Mouse (Mus musculus) gastrocnemius, adult 8-10 months (tissue): Measurements from ENCODE around the gene Herc3. TPM values are rescaled to one million over a fixed set of nuclear protein-coding genes. Genes with fewer than 3 reads are reported as not detected.
"Not testable (repeated sequence)": the region's sequence is repeated elsewhere in the genome, so short reads cannot be mapped to it uniquely, and the experiment has no call there.

Source experiments
- DNase-seq, 2 experiments: peaks; one replicate each; pipeline ENCODE4 v3.0.0; 2022; ENCODE audit warnings: low spot score in 2 of 2
- total RNA-seq, 4 experiments: library from RNA; stranded (reverse); gene quantifications; 2 replicates each; pipeline ENCODE4 v1.2.4; 2022

The Herc3 gene
- total RNA-seq, 4 experiments from 2014 or later, result 20.6 to 60.0 (median 34.2) TPM

DNA sequence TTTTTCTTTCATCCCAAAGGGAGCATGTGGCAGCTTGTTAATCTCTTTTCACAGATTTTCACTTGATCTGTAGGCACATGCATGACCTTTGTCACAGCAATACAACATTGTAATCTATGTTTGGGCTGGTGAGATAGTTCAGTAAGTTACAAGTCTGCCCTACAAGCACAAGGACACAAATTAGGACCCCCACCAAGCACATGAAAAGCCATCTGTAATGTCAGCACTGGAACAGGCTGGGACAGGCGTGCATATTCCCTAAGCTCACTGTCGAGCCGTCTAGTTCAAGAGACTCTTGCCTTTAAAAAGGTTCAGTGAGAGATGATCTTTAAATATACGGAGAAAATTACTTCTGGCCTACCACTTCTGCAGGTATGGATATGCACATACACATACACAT lies 28.3 kb downstream of the Herc3 start:
- no peak for DNase-seq

DNA sequence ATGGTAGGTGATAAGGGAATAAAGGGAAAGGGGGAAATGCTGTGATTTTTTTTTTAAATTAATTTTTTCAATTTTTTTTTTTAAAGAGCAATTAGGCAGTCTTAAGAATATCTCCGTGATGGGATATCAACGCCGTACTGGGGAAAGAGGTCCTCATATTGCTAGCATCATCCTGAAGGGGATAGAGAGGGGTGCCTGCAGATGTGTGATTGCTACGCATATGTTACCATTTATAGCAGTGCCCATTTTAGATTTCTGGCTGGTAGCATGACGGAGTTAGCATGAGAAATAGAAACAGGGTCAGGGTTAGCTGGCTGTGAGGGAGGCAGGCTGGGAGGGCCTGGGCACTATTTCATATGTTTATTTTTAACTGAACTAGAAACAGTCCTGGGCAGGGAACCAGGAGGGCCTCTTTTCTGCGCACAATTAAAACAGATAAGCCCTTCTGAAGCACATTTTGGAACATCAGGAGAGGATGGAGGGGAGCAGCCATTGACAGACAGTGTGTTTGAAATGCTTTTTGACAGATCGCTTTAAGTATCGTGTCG lies 31.3 kb downstream of the Herc3 start:
- peak; percentile 47 to 61 for DNase-seq

DNA sequence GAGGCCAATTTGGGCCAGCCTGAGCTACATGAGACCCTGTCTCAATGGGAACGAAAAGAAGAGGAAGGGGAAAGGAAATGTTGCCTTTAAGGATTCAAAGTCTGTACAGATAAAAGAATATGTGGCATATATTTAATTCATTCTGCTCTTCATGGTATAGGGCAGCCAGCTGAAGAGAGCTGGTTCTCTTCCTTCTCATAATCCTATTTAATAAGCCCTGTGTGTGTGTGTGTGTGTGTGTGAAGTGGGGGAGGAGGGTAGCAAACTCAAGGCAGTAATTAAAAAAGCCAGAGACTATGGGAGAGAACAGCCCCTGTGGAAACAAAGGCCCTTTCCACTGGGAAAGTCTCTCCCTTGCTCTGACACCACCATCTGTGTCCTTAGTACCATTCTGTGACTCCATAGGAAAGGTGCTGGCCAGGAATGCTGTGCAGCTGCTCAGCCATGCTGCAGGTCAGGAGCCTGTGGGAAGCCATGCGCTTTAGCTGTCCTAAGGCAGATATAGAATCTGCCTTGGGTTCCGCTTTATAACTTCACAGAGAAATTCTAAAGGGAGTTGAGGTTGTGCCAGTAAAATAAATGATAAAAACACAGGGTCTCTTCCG lies 32.5 kb downstream of the Herc3 start:
- DNase-seq, result no peak

DNA sequence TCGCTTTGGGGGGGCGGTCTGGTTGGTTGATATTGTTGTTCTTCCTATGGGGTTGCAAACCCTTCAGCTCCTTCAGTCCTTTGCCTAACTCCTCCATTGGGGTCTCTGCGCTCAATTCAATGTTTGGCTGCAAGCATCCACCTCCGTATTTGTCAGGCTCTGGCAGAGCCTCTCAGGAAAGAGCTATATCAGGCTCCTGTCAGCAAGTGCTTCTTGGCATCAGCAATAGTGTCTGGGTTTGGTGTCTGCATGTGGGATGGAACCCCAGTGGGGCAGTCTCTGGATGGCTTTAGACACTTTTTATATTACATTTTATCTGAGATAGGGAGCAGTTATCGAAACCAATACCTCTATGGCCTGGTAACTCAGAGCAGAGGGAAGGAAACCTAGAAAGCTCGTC lies 36.6 kb downstream of the Herc3 start:
- DNase-seq, result not testable (repeated sequence)

DNA sequence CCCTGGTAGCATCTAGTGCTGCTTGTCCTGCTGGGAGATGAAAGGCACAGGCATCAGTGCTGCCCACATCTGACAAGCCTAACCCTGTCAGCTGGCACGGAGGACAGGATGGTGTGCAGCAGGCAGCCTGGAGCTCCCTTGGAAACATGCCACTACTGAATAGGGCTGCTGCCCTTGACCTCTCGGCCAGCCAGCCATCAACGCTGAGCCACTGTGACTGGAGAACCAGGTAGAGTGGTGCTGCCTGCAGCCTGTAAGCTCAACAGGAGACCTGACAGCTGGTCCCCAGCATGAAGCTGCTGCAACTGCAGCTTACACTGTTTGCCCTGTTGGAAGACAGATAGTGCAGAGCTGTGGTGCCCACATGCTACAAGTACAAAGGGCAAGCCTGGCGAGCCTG lies 48.3 kb downstream of the Herc3 start:
- DNase-seq, result no peak

DNA sequence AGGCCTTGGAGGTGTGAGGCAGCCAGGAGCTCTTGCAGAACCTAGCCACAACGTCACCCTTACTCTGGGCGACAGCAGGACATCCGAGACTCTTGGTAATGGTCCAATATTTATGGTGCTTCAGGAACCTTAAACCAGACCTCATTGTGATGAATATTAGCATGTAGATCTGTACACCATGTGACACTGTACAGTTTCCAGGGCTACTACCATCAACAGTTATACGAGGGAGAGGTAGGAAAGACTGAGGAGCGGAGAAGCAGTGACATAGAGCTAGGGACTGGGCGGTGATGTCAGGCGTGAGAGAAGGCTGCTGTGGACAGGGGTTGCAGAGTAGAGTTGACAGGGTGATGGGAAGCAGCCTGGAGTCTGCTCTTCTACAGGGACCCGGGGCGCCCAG lies 48.7 kb downstream of the Herc3 start:
- DNase-seq, result no peak

DNA sequence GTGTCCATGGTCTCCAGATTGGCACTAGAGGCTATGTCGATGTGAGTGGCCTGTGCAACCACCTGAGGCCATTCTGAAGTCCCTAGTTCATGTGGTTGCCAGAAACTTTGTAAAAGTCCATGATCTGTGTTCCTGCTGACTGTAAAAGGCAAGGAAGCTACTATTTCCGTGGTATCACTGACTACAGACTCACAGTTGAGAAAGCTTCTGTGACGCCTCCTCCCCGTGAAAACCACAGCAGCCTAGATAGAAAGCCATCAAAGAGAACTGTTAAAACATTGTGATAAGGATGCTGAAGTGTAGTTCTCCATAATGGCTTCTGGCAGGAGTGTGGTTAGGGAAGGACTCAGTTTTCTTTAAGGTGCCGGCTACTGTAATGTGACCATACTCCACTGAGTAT lies 49.6 kb downstream of the Herc3 start:
- DNase-seq, result no peak

DNA sequence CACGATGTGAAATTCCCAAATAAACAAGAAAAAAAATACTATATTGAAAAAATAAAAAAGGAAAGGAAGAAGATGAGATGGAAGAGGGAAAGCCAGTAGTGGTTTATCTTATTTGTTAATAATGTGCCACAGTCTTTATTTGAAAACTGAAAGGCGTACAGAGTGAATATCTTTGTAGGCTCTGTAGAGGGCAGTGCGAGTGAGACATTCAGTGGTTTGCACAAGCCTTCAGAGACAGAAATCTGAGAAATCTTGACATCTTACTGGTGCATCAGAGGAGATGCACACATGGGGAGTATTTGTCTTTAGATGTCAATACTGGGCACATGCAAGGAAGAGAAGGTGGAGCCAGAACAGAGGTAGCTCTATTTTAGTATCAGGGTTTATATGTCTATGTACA lies 50.1 kb downstream of the Herc3 start:
- no peak for DNase-seq

DNA sequence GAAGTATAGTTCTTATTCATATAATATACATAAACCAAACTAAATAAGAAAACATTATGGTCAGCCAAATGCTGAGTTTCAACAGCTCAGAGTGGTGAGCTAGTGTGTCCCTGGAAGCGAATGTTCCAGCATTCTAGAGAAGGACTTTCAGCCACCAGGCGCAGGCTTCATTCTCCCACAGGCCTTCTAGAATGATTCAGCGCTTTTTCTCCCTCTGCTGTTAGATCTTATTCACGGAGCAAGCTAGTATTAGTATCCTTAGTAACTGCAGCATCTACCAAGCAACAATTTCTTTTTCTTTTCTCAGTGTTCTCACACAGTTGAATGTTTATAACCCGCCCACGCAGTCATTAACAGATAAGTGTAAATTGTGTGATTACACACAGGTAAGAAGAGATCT lies 51.0 kb downstream of the Herc3 start:
- no peak for DNase-seq

DNA sequence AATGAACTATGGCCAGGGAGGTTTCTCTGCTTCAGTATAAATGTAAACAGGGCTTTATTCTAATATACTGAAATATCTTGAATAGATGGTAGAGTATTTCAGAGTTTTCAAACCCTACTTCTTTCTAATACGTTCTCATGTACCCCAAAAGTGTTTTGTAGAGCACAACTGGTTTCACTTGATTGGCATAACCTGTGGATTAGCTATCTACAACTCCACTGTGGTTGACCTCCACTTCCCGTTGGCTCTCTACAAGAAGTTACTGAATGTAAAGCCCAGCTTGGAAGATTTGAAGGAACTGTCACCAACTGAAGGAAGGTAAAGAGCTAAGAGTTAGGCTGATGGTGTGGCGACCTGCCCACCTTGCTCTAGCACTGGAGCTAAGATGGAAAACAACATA lies 58.7 kb downstream of the Herc3 start:
- DNase-seq, result no peak

DNA sequence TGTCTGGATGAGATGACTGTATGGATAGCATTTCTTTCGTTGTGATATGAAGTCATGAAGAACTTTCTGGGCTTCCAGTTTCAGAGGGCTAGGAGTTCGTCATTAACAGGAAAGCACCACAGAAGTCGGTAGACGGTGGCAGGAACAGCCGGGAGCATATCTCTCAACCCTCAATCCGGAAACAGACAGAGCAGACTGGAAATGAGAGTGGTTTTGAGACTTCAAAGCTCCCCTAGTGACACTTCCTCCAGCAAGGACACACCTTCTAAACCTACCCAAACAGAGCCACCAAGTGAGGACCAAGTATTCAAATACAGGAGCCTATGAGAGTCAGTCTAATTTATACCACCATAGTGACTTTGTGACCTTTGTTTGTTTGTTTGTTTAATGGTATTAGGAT lies 62.0 kb downstream of the Herc3 start:
- no peak for DNase-seq

DNA sequence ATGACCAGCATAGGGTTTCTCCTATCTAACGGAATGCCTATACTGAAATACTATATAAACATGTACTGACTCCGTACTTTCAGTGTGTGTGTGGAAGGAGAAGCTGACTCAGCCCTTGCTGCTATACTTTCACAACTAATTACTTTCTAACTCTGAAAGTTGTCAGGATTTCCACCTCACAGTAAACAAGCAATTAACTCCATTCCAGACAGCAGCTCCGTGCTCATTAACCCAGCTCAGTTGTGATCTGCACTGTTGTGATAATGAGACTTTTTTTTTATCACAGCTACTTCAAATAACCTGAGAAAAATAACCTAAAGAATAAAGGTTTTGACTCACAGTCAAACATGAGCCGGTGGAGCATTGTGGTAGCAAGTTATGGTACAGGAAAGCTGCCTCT lies 63.7 kb downstream of the Herc3 start:
- DNase-seq, result no peak

DNA sequence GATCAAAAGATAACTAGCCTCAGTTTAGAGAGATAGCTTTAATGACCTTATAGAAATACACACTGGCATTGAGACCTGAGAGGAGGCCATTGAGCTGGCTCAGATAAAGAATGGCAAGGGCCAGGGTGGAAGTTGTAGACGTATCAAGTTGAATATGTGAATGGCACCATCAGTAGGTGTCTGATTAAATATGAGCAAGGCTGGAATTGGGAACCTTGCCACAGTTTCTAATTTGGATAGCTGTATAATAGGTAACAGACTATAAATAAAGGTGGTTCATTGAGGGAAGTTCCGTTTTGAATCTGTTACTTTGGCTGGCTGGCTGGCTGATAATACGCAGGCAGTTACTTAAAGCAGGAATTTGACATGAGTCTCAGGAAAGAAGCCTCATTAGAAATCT lies 65.4 kb downstream of the Herc3 start:
- DNase-seq, result no peak

DNA sequence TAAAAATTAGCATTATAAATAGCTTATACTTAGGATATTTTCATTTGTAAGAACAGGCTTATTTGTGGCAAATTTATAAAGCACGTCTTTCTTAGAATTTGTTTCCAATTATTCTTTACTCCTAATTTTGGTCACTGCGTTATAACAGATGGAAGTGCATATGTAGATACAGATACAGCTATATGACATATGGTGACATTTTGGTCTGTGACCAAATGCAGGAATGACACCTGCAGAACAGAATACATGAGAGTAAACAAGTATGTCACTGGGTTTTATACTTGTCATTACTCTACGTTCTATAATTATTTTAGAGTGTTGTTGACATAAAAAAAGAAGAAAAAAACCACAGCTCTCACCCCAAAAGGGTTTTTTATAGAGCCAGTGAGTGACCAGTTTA lies 67.8 kb downstream of the Herc3 start:
- no peak for DNase-seq

DNA sequence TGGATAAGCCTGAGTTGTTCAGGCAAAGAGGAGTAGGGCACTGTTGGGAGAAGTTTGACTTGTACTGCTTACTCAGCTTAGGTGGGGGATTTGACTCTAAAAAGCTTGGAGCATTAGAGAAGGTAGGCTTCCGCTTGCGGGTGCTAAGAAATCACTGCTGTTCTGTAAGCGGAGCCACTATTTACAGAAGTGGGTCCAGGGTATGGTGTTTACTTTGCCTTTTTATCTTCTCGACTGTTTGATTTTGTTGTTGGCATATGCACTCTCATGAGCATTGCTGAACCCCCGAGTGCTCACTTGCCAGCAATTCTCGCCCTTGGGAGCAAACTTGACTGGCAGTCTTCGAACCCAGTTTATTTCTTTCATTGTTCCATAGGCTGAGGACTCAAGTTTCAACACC lies 69.3 kb downstream of the Herc3 start:
- no peak for DNase-seq

DNA sequence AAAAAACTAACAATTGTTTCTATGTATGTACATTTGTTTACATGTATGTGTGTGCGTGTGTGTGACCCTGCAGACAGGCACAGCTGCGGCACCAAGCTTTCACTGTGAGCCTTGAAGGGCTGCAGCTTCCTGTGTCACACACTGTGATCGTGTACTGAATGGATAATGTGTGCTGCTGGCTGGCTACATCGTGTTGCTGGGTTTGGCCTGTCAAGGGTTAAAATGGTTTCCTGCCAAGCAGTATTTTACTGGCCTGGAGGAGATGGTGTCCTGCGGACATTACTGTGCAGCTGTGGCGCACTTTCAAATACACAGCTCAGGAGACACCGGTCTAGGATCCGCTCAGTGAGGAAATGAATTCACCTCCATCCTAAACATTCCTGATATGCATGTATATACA lies 71.9 kb downstream of the Herc3 start:
- no peak for DNase-seq

DNA sequence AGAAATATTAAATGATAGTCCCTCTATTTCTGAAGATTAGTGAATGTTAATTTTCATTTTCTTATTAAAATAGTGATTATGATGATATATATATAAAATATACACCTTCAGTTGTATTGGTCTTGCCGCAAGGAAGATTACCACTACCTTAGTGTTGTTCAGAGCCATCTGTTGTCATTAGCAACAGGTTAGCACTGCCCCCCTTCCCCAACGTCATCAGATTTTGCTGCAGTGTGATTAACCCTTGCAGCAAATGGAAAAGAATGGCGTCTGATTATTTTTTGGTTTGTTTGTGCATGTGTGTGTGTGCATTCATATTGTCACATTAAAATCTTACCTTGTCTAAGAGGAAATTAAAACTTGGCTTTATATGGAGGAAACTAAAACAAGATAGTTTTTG lies 73.3 kb downstream of the Herc3 start:
- no peak for DNase-seq

DNA sequence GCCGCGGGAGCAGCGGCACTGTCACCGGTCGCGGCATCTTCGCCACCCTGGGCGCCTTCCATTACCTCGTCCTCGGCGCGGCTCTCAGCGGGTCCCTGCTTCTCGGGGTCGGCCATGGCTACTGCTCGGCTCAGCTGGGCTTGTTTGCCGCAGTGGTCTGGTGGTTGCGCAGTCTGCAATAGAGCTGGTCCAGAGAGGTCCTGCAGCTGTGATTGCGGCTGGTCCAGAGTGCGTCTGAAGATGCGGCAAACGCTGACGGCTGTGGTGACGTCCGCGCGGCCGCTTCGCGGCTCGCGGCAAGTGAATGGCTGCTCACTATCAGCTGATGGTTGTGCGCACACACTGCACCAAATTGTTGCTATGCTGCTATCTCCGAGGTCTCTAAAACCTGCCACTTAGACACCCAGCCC lies 75.6 kb downstream of the Herc3 start, which contains the start of gene Nap1l5:
TSS of gene Nap1l5 (minus strand) at position 225 of the 410 bp plus-strand sequence.
- DNase-seq, result no peak

DNA sequence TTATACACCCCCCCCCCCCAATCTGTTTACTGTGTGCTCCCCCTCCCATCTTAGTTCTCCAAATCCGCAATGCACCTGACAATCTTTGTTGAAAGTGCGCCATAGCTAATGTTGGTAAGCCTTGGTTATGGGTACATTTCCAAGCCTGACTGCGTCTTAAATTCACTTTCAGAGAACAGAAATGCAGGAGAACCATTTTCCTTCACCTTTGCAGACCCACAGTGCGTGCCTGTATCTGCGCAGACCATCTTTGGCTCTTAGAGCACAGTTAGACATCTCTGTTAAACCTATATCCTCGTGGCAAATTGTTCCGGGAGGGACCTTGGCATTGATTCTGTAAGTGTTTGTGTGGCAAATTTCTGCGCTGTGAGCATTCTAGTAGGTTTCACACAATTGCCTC lies 76.1 kb downstream of the Herc3 start:
- DNase-seq, result no peak

DNA sequence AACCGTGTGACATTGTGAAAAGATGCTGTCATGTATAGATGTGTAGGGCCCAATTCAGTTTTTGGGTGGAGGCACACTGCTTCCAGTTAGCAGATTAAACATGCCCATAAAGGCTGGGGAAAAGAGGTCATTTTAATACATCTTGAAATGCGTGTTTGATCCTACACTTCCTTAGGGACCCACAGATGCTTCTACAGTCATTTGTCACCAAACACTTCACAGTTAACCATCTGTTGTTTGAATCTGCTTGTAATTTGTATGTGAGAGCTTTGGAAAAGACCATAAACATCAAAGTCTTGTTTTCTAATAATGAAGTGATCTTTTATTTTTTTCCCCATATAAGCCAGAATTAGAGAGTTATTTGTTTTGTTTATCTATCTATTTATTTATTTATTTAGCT lies 76.5 kb downstream of the Herc3 start:
- DNase-seq, result no peak

DNA sequence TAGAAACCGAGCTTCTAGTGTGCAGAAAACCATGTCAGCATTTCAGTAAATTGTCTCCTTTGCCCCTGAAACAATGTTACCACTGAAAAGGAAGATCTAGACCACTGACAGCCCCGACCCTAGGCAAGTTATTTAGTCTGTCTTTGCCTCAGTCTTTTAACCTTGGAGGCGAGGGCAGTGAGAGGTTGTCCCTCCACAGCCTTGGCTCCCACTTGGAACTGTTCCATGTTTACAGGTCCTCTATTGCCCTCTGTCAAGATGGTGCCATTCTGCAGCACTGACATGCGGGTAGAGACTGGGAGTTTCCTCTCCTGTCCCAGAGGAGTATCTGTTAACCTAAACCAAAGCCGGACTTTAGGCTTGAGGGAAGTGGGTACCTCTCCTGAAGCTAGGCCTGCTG lies 81.6 kb downstream of the Herc3 start:
- no peak for DNase-seq

DNA sequence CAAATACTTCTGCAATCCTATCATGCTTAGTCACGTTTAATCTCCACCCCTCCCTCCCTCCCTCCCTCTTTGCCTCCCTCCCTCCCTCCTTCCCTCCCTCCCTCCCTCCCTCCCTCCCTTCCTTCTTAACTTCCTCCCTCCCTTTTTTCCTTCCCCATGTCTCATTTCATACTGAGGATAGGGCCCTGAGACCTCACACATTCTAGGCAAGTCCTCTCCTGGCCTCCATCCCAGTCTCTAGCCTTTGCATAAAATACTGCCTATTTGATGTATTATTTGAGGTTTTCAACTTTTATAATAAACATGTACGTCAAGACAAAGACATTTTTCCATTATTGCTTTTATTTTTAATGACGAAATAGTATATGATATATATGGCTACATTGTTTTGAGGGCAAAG lies 82.3 kb downstream of the Herc3 start:
- DNase-seq, result no peak

DNA sequence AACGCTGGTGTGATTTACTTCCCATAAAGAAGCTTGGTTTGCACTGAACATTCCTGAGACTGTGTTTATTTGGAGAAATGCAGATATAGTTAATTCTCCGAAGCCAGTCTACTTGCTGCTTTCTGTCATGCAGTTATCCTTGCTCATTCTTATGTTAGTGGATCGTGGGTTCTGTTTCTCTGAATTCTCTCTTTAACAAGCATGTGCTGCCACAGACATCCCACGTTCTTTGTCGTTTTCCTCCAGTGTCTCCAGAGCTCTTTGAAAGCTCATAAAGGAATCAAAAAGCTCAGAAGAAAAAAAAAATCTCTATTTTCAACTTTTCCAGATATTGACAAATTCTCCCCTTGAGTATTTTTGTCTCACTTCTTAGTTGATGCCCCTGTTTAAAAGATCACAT lies 82.7 kb downstream of the Herc3 start:
- DNase-seq, result no peak

DNA sequence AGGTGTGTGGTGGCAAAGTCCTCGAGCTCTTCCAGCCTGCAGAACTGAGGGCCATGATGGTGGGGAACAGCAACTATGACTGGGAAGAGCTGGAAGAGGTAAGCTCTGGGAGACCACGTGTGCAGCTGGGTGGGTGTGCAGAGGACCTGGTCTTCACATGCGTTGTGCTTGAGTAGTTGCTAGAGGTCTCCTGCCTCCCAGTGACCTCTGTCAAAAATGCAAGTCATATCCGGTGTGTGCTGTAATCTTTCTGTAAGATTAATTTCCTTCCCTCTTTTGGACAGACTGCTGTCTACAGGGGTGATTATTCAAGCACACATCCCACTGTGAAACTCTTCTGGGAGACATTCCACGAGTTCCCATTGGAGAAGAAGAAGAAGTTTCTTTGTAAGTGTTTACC lies 85.2 kb downstream of the Herc3 start:
- DNase-seq, result no peak
